Mouse (Mus musculus) midbrain, embryonic 11.5 days (tissue): ENCODE measurements around the gene Ppp1r16b. TPM values are rescaled to one million over a fixed set of nuclear protein-coding genes. Genes with fewer than 3 reads are reported as not detected.

ENCODE experiments used
- ATAC-seq: fragments of 200-750 bp; cut with Nextera tagmentation; 2 replicates; pipeline ENCODE4 v1.8.0; 2017; ENCODE audit warnings: moderate TSS enrichment, moderate library complexity; ENCODE audit not compliant: low FRiP score
- DNase-seq: peaks from one replicate; pipeline ENCODE4 v3.0.0; 2015; ENCODE audit warnings: low spot score; ENCODE audit errors: missing footprints
- H3K27ac ChIP-seq: fragments of 300-500 bp; sonication (generic); 2 replicates; pipeline ENCODE4 v1.5.1; 2014; ENCODE audit warnings: low read depth, low read length
- H3K27me3 ChIP-seq: fragments of 300-500 bp; sonication (generic); 2 replicates; pipeline ENCODE4 v1.6.1; 2014; ENCODE audit warnings: mild to moderate bottlenecking, low read length, moderate library complexity, mixed read lengths; ENCODE audit not compliant: control insufficient read depth, insufficient read depth
- H3K36me3 ChIP-seq: fragments of 300-500 bp; sonication (generic); 2 replicates; pipeline ENCODE4 v1.6.1; 2014; ENCODE audit warnings: mild to moderate bottlenecking, low read length, moderate library complexity, mixed read lengths; ENCODE audit not compliant: control insufficient read depth, insufficient read depth
- H3K4me1 ChIP-seq: fragments of 300-500 bp; sonication (generic); 2 replicates; pipeline ENCODE4 v1.6.1; 2014; ENCODE audit warnings: low read length; ENCODE audit not compliant: control insufficient read depth, insufficient read depth
- H3K4me2 ChIP-seq: fragments of 300-500 bp; sonication (generic); 2 replicates; pipeline ENCODE4 v1.6.1; 2014; ENCODE audit warnings: mild to moderate bottlenecking, moderate library complexity
- H3K4me3 ChIP-seq: fragments of 300-500 bp; sonication (generic); 2 replicates; pipeline ENCODE4 v1.5.1; 2014; ENCODE audit warnings: low read depth, low read length
- H3K9ac ChIP-seq: fragments of 300-500 bp; sonication (generic); 2 replicates; pipeline ENCODE4 v1.6.1; 2014; ENCODE audit warnings: low read length
- H3K9me3 ChIP-seq: fragments of 300-500 bp; sonication (generic); 2 replicates; pipeline ENCODE4 v1.6.1; 2016; ENCODE audit warnings: low read length; ENCODE audit not compliant: control insufficient read depth
- WGBS: fragments of 180-500 bp; shearing (Covaris S2); extraction: QIAGEN DNeasy Blood & Tissue Kit; methylation state at CpG from one replicate; pipeline ENCODE4 v1.1.7; 2014; 5-methylcytosine and 5-hydroxymethylcytosine counted together
- polyA plus RNA-seq: library from polyadenylated mRNA; unstranded; fragments of >200 nt; fragmentation: Nextera tagmentation; extraction: Ambion mirVana; gene quantifications from 2 replicates; pipeline ENCODE4 v1.2.1, GENCODE M21; 2014

The Ppp1r16b gene
- polyA plus RNA-seq, 1 experiment from 2014 or later = 3.2 TPM

- ATAC-seq = no peak
- Histone ChIP-seq H3K4me3 (no peak overlapping the region), H3K9me3 (no peaks in the 10 kb centered on the region), H3K4me1 (peaks cover under 1% of the 10 kb centered on the region; the same call in 1 of the 2 replicates), H3K36me3 (no peaks in the 10 kb centered on the region), H3K4me2 (no peak overlapping the region), H3K9ac (no peak overlapping the region), H3K27me3 (no peaks in the 10 kb centered on the region), H3K27ac (no peak overlapping the region)
- no peak for DNase-seq
- WGBS = 82% methylated on average over 10 of the region's 10 CpGs
Observed at GRCm38 (mm10) chr2:158706704-158707408, 41.7 kb downstream of the Ppp1r16b start.

GRCm38 (mm10) chr2:158708121-158708520 lies 42.9 kb downstream of the Ppp1r16b start:
- Histone ChIP-seq H3K4me2 (no peak overlapping the region), H3K27me3 (no peaks in the 10 kb centered on the region), H3K36me3 (no peaks in the 10 kb centered on the region), H3K4me3 (no peak overlapping the region), H3K9ac (no peak overlapping the region), H3K9me3 (no peaks in the 10 kb centered on the region), H3K27ac (no peak overlapping the region), H3K4me1 (peaks cover 4% of the 10 kb centered on the region; the same call in 1 of the 2 replicates)
- DNase-seq (no peak), ATAC-seq (no peak)
- WGBS = 95% methylated on average over 12 of the region's 12 CpGs

- Histone ChIP-seq H3K36me3 (no peaks in the 10 kb centered on the region), H3K27me3 (no peaks in the 10 kb centered on the region), H3K9me3 (no peaks in the 10 kb centered on the region), H3K27ac (no peak overlapping the region), H3K9ac (no peak overlapping the region), H3K4me2 (no peak overlapping the region), H3K4me1 (peaks cover 6% of the 10 kb centered on the region; the same call in 1 of the 2 replicates), H3K4me3 (no peak overlapping the region)
- WGBS = 52% methylated on average over 12 of the region's 12 CpGs
- ATAC-seq (peak; percentile 52; the same call in 1 of the 2 replicates), DNase-seq (peak; percentile 82)
Observed at GRCm38 (mm10) chr2:158711929-158712751, 46.9 kb downstream of the Ppp1r16b start.

GRCm38 (mm10) chr2:158714826-158715225 lies 49.6 kb downstream of the Ppp1r16b start:
- DNase-seq (no peak), ATAC-seq (no peak)
- Histone ChIP-seq H3K36me3 (no peaks in the 10 kb centered on the region), H3K27me3 (no peaks in the 10 kb centered on the region), H3K9ac (no peak overlapping the region), H3K27ac (no peak overlapping the region), H3K9me3 (no peaks in the 10 kb centered on the region), H3K4me3 (no peak overlapping the region), H3K4me2 (no peak overlapping the region), H3K4me1 (peaks cover 6% of the 10 kb centered on the region; the same call in 1 of the 2 replicates)
- WGBS = 83% methylated on average over 6 of the region's 6 CpGs

GRCm38 (mm10) chr2:158716066-158716465 lies 50.9 kb downstream of the Ppp1r16b start:
- no peaks in the 10 kb centered on the region for H3K27me3 ChIP-seq
- ATAC-seq = peak; percentile 57; the same call in 1 of the 2 replicates
- no peak overlapping the region for H3K4me2 ChIP-seq
- no peak overlapping the region for H3K27ac ChIP-seq
- no peak overlapping the region for H3K9ac ChIP-seq
- WGBS = 25% methylated on average over 5 of the region's 5 CpGs
- H3K4me3 ChIP-seq = no peak overlapping the region
- H3K4me1 ChIP-seq = peaks cover 9% of the 10 kb centered on the region; the same call in 1 of the 2 replicates
- DNase-seq = peak; percentile 75
- H3K9me3 ChIP-seq = no peaks in the 10 kb centered on the region
- no peaks in the 10 kb centered on the region for H3K36me3 ChIP-seq

GRCm38 (mm10) chr2:158717551-158718418 lies 52.6 kb downstream of the Ppp1r16b start:
- no peaks in the 10 kb centered on the region for H3K36me3 ChIP-seq
- H3K4me1 ChIP-seq = peaks cover 10% of the 10 kb centered on the region
- no peak overlapping the region for H3K9ac ChIP-seq
- H3K27me3 ChIP-seq = no peaks in the 10 kb centered on the region
- H3K4me2 ChIP-seq = no peak overlapping the region
- H3K9me3 ChIP-seq = no peaks in the 10 kb centered on the region
- H3K4me3 ChIP-seq = no peak overlapping the region
- DNase-seq (no peak), ATAC-seq (no peak)
- no peak overlapping the region for H3K27ac ChIP-seq
- 85% methylated on average over 5 of the region's 5 CpGs for WGBS

- no peak for ATAC-seq
Observed at GRCm38 (mm10) chr2:158718816-158719549, 53.8 kb downstream of the Ppp1r16b start.

GRCm38 (mm10) chr2:158720715-158721370 lies 55.6 kb downstream of the Ppp1r16b start:
- no peak overlapping the region for H3K4me3 ChIP-seq
- 0 out of 2 replicates have a peak, but pooled peaks have one; percentile 7 for ATAC-seq

More at GRCm38 (mm10) chr2:158718816-158719549, 53.8 kb downstream of the Ppp1r16b start:
- no peak overlapping the region for H3K27ac ChIP-seq
- no peak for DNase-seq
- H3K36me3 ChIP-seq = no peaks in the 10 kb centered on the region
- H3K27me3 ChIP-seq = no peaks in the 10 kb centered on the region
- no peak overlapping the region for H3K9ac ChIP-seq
- WGBS = 87% methylated on average over 12 of the region's 12 CpGs
- H3K9me3 ChIP-seq = no peaks in the 10 kb centered on the region
- no peak overlapping the region for H3K4me2 ChIP-seq
- H3K4me1 ChIP-seq = peaks cover 10% of the 10 kb centered on the region
- no peak overlapping the region for H3K4me3 ChIP-seq

More at GRCm38 (mm10) chr2:158720715-158721370, 55.6 kb downstream of the Ppp1r16b start:
- H3K27me3 ChIP-seq = no peaks in the 10 kb centered on the region
- no peak for DNase-seq
- 78% methylated on average over 16 of the region's 16 CpGs for WGBS
- H3K9ac ChIP-seq = no peak overlapping the region
- no peak overlapping the region for H3K27ac ChIP-seq
- H3K9me3 ChIP-seq = no peaks in the 10 kb centered on the region
- H3K4me2 ChIP-seq = no peak overlapping the region
- no peaks in the 10 kb centered on the region for H3K36me3 ChIP-seq
- peaks cover 10% of the 10 kb centered on the region for H3K4me1 ChIP-seq
